Mouse (Mus musculus): ENCODE results near the gene Wwtr1. TPM values are rescaled to one million over a fixed set of nuclear protein-coding genes. Genes with fewer than 3 reads are reported as not detected.

The Wwtr1 gene
- total RNA-seq, 2 experiments from 2014 or later = 47.2 to 50.9 TPM

DNA sequence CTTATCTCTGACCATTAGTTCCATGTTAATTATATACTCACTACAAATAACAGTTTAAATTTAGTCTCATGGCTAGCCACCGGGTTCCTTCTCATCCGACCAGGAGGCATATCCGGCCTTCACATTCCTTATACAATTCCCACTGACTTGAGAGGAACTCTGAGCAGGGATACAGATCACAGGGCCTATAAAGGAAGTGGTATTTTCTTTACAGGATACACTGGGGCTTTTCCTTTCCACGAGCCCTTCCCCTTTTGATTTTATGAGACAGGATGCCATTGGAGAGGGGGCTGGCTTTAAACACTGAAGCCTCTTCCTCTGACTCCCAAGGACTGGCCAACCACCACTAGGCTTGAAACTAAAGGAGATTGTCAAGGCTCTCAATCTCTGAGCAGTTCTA is 59.6 kb downstream of the Wwtr1 start:
- DNase-seq = no peak

DNA sequence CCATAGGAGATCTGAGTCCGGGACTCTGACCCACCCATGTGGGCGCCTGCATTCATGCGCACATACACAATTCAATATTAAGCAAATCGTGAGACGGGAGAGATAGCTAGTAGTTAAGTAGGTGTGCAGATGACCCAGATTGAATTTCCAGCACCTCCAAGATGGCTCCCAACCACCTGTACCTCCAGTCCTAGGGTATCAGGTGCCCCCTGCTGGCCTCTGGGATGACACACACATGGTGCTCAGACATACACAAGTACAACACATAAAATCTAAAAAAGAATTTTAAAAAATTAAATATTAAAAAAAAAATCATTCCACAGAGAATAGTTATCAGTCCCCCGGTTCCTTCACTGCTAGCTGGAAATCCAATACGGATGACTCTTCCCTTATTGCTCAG is 60.7 kb downstream of the Wwtr1 start:
- no peak for DNase-seq

DNA sequence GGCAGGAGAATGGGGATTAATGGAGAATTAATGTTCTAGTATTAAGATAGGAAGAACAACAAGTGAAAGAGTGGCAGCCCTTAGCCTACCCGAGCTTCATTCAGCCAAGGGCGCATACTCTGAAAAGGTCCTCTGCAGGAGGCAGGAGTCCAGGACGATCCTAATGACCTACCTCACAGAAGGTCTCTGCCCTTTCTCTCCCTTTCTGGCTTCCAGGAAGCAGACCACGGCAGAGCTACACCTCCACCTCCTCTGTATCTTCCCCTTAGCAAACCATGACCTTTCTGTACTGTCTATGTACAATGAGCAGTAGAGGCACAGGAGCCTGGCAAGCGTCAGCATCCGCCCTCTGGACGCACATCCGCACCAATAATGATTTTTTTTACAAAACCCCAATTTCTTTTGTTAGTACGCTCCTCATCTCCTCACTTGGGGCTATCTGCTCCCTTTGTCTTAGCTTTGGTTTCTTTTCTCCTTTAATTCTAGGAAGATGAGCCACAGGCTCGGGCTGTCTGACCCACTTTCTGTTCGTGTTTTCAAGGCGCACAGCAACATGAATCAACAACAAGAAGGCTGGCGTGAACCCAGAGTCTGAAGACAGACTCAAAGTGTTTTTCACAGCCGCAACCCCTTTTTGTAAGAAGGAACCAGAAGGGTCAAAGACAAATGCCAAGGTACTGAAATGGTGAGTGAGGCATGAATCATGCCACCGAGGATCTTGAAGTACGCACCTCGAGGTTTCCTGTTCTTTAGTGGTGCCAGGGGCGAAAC is 63.7 kb downstream of the Wwtr1 start:
- DNase-seq = peak; percentile 66

DNA sequence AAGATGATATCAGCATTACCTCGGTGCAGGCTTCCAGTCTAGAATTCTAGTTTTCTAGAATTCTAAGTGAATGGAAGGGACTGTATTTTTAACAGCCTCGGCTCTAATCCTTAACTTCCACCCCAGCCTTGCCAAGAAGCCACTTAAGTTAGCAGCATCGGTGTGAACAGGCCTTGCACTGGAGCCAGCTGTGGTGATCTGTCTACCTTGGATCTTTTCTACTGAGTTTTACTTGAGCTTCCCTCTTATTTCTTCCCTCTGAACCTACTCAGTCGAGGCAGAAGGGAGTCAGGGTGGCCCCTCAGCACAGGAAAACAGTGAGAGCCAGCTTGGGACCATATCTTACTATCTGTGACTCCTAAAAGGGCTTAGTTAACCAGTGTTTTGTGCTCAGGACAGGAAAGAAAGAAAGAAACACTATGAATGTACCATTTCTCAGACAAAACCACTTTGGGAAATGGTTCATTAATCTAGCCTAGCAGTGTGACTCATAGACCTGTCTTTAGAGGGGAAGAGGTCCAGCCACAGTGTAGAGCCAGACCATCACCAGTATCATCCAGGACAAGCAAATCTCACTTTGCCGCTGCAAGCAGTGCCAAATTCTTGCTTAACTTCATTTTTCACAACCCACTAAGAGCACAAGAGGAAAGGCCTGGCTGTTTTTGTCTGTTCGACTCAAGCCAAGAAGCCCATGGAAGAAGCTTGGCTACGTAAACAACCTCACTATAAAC is 65.6 kb downstream of the Wwtr1 start:
- peak; percentile 36 for DNase-seq

- DNase-seq = peak; percentile 40
Observed at GRCm38 (mm10) chr3:57505991-57506390, 69.7 kb downstream of the Wwtr1 start.

- no peak for DNase-seq
Observed at GRCm38 (mm10) chr3:57504756-57505155, 71.0 kb downstream of the Wwtr1 start.

DNA sequence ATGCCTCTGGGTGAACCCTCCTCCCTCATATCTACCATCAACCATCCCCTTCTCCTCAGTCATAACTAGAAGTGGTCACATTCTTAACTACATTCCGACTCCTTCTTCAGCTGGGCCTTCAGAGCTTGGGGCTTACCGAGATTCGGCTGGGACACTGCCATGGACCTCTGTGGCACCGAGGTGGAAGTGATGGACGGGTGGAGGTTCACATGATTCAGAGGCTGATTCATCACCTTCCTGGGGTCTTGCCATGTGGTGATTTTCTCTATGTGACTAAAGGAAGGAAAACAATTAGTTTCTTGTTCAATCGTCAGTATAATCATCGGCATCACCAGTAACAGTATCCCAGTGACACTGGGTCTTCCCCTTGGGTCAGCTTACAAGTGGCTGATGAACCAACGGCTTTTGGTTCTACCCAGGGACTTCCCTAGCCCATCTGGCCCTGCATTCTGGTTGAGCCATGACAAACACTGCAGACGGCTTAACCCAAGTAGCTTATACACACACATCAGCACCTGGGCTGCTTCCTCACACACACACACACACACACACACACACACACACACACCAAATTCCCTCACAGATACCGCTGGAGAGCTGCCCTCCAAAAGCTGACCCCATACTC is 74.0 kb downstream of the Wwtr1 start:
- DNase-seq = no peak

DNA sequence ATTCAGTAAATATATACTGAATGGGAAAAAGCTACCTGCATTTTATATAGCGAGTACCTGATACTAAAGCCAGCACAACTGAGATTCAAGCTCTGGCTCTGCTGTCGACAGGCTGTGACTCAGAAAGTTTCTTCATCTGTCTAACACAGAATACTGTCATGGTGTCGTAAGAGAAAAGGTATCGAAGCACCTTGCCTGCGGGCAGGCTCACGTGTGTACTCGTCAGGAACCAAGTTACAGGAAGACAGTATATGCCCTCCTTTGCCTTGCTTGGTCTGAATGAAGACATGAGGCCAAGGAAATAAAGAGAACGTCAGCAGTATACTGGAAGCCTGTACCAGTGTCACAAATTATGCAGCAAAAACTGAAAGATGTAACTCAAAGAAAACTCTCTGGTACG is 74.9 kb downstream of the Wwtr1 start:
- DNase-seq = no peak

GRCm38 (mm10) chr3:57497791-57498190 is 77.9 kb downstream of the Wwtr1 start:
- no peak for DNase-seq

- DNase-seq = no peak
Observed at GRCm38 (mm10) chr3:57496428-57496827, 79.3 kb downstream of the Wwtr1 start.

DNA sequence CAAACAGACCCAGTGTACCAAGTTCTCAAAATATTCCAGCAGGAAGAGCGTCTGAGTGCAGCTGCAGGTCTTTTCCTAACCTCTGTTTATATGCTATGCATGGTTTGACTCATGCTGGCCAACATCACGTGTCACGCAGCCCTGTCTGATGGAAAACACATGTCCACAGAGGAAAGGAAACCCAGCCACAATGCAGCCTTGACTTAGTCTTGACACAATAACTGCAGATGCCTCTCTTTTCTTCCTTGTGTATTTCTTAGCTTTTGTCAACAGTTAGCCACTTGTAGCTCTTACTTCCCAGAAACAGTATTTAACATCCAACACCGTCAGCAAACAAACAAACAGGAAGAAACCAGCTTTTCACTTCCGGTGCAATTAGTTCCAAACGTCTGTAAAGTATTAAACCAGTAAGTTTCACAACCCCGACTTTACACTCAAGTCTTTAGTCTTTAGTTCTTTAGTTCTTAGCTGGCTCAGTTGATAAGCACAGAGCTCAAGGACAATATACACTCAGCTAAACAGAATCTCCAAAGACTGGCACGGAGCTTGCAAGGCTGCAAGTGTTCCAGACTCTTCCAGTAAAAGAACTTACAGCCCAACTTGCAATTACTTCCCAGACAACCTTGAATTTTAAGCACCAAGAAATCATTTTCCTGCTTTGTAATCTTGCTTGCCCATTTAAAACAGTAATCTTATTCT is 88.1 kb downstream of the Wwtr1 start:
- DNase-seq = peak; percentile 18

GRCm38 (mm10) chr3:57486068-57486467 is 89.6 kb downstream of the Wwtr1 start:
- DNase-seq = no peak

DNA sequence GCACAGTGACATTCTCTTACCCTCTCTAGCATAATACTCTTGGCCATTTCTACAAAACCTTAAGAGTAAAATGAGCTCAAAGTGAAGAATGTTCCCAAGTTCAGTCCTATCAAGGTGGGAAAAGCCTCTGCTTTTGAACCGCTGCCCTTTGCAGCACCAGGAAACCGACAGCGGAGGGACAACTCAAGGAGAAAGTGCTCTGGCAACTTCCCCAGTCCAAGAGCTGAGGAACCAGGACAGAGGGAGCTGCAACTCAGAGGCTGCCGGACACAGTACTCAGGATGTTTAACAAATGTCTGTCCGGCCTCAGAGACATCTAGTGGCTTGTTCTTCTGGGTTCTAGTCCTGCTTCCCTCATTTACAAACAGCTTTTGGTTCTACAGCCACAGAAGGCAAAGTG is 93.7 kb downstream of the Wwtr1 start:
- DNase-seq = no peak

GRCm38 (mm10) chr3:57480640-57481039 is 95.1 kb downstream of the Wwtr1 start:
- DNase-seq = no peak

DNA sequence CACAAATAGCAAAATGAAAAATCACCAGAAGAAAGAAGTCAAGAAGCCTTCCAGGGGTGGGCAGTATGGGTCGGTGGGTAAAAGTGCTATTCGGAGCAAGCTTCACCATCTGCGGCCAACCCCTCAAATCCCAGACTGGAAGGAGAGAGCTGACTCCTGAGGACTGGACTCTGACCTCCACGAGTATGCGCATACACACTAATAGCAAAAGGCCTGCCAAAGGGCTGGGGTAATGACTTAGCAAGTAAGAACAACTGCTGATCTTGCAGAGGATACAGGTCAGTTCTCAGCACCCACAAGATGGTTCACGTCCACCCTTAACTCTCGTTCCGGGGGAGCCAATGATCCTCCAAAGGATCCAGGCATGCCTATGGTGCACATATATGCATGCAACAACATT is 101.3 kb downstream of the Wwtr1 start:
- no peak for DNase-seq

DNA sequence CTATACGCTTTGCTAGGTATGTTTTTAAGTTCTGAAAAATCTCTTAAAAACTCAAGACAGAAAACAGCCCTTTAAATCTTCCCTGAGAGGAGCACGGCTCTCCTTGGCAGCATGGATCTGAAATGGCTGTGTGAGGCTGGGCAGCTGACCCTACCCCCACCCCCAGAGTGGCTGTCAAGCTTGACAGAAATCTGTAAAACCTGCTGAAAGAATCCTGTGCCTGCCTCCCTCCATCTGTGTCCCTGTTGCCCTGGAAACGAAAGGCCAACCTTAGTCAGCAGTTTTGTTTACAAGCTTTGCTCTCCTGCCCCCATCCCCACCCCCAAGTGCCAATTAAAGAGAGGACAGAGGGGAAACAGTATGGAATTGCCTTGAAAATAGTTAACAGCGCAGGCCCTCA is 103.3 kb downstream of the Wwtr1 start:
- DNase-seq = no peak

DNA sequence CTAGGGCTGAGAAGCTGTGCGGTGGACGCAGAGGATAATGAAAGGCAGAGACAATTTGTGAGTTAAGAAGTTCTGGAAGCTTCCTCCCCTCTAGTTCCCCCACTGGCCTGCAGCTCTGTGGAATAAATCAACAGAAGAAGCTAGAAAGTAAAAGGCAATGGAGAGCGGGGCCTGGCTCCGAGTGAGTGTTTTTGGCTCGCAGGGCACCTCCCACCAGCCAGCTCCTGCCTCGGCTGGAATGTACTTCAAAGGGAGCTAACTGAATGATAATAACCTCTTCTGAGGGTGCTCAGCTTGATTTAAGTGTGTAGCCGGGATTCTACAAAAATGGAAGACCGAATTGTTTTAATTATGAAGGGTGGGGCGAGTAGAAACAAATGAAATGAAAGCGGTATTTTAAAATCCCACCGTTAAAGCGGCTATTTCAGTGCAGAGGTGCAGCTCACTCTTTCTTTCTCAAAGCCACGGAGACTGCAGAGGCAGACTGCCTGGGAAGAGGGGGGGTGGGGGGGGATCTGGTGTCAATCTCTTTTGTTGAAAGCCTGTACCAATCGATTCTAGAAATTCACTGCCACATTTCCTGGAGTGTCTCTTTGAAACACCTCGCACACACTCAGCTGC is 104.6 kb downstream of the Wwtr1 start:
- DNase-seq = peak; percentile 50

DNA sequence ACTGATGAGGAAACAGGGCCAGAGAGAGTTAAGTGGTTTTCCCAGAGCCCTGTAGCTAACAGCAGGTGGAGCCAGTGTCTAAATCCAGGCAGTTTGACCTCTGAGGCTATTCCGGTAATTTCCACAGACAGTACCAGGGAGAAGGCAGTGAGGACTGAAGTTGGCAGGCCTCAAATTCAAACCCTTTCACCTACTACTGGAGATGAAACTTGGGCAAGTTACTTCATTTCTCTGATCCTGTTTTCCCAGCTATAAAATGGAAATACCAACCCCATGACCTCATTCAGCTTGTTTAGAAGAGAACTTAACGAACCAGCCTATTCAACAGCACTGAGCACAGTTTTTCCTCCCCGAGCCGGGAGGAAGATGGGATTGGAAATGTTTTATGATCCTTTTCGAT is 105.4 kb downstream of the Wwtr1 start:
- DNase-seq = peak; percentile 71

DNA sequence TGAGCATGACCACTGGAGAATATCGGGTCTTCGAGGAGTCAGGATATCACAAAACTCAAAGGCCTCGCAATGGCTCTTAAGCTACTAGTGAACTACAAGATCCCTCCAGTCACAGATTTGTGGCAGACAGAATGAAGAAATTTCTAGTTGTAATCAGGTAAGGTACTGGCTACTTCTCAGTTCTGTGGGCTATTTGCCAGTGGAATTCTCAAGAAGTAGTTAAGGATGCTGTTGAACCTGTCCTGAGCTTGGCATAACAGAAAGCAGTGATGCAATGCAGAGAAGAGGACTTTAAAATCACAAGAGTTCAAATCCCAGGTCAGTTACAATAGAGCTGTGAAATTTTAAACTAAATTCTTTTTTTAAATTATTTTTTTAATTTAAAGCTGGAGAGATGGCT is 106.4 kb downstream of the Wwtr1 start:
- DNase-seq = no peak

DNA sequence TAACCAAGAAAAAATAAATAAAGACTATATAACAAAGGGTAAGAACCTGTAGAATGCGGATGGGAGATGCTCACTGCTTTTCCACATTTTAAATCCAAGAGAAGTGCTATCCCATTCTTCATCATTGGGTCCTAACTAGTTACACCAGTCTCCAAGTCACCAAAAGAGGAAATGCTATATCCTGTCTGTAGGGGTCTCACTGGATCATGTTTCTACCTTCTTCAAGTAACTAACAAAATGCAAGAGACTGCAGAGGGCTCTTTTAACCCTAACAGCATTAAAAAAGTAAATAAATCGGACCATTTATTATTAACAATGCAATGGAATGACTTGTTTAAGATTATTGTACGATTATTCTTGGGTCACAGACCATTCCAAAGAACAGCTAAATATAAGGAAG is 109.4 kb downstream of the Wwtr1 start:
- DNase-seq = no peak

- DNase-seq = no peak
Observed at GRCm38 (mm10) chr3:57463302-57463701, 112.4 kb downstream of the Wwtr1 start.

DNA sequence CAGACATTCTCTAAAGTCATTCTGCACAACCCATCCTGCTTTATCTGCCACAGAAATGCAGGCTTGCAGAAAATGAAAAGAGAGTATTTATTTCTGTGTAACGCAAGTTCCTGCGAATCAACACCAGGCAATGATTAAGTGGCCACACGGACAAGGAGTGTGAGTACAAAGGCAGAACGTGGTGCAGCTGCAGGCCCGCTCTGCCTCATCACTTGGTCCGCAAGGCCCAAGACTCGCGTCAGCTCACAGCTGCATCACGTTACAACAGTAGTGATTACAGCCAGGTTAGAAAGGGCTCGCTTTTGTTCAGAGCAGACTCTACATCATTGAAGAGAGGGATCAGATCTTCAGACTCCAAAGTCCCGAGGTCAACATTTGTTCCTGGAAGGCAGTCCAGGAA is 117.1 kb downstream of the Wwtr1 start:
- no peak for DNase-seq

Measured in adrenal gland, postnatal 10 days (tissue).